Mouse (Mus musculus) neural tube, embryonic 11.5 days (tissue): Measurements from ENCODE around the gene Pck2. TPM values are rescaled to one million over a fixed set of nuclear protein-coding genes. Genes with fewer than 3 reads are reported as not detected.

Source experiments
- ATAC-seq: fragments of 200-750 bp; cut with Nextera tagmentation; 2 replicates; pipeline ENCODE4 v1.8.0; 2017; ENCODE audit warnings: moderate number of reproducible peaks, mild to moderate bottlenecking, moderate TSS enrichment, moderate library complexity; ENCODE audit not compliant: insufficient read depth, low FRiP score, low TSS enrichment
- DNase-seq: peaks from one replicate; pipeline ENCODE4 v3.0.0-alpha.2; 2015; ENCODE audit warnings: low spot score
- H3K27ac ChIP-seq: fragments of 300-500 bp; sonication (generic); 2 replicates; pipeline ENCODE4 v1.5.1; 2014; ENCODE audit warnings: low read depth, mild to moderate bottlenecking, low read length
- H3K27me3 ChIP-seq: fragments of 300-500 bp; sonication (generic); 2 replicates; pipeline ENCODE4 v1.6.1; 2014; ENCODE audit warnings: mild to moderate bottlenecking, low read length, mixed read lengths; ENCODE audit not compliant: control insufficient read depth, insufficient read depth
- H3K36me3 ChIP-seq: fragments of 300-500 bp; sonication (generic); 2 replicates; pipeline ENCODE4 v1.6.1; 2014; ENCODE audit warnings: mild to moderate bottlenecking, low read length, moderate library complexity, mixed read lengths; ENCODE audit not compliant: control insufficient read depth, insufficient read depth
- H3K4me1 ChIP-seq: fragments of 300-500 bp; sonication (generic); 2 replicates; pipeline ENCODE4 v1.6.1; 2014; ENCODE audit warnings: low read length, mixed read lengths; ENCODE audit not compliant: control insufficient read depth, insufficient read depth
- H3K4me2 ChIP-seq: fragments of 300-500 bp; sonication (generic); 2 replicates; pipeline ENCODE4 v1.6.1; 2014; ENCODE audit warnings: low read depth, mild to moderate bottlenecking, moderate library complexity
- H3K4me3 ChIP-seq: fragments of 300-500 bp; sonication (generic); 2 replicates; pipeline ENCODE4 v1.5.1; 2014; ENCODE audit warnings: low read depth, low read length
- H3K9ac ChIP-seq: fragments of 300-500 bp; sonication (generic); 2 replicates; pipeline ENCODE4 v1.6.1; 2014; ENCODE audit warnings: mild to moderate bottlenecking, low read length
- H3K9me3 ChIP-seq: fragments of 300-500 bp; sonication (generic); 2 replicates; pipeline ENCODE4 v1.6.1; 2016; ENCODE audit warnings: low read length; ENCODE audit not compliant: control insufficient read depth
- WGBS: fragments of 180-500 bp; shearing (Covaris S2); extraction: QIAGEN DNeasy Blood & Tissue Kit; methylation state at CpG from one replicate; pipeline ENCODE4 v1.1.7; 2014; 5-methylcytosine and 5-hydroxymethylcytosine counted together
- polyA plus RNA-seq: library from polyadenylated mRNA; unstranded; fragments of >200 nt; fragmentation: Nextera tagmentation; extraction: Ambion mirVana; gene quantifications from 2 replicates; pipeline ENCODE4 v1.2.1, GENCODE M21; 2014

Pck2 gene
- polyA plus RNA-seq, 1 experiment from 2014 or later, result 14.5 TPM

GRCm38 (mm10) chr14:55584303-55584701 is 44.2 kb downstream of the Pck2 start:
- Histone ChIP-seq H3K9ac (no peak overlapping the region), H3K9me3 (no peaks in the 10 kb centered on the region), H3K27ac (no peak overlapping the region), H3K4me3 (peak overlapping the region; percentile 45), H3K4me1 (peaks cover 10% of the 10 kb centered on the region; the same call in 1 of the 2 replicates), H3K36me3 (no peaks in the 10 kb centered on the region), H3K27me3 (no peaks in the 10 kb centered on the region), H3K4me2 (peak overlapping the region; percentile 76)
- ATAC-seq (no peak), DNase-seq (no peak)
- WGBS, result 34% methylated on average over 5 of the region's 5 CpGs

GRCm38 (mm10) chr14:55584702-55585565 is 44.9 kb downstream of the Pck2 start, which contains the start of gene Emc9:
Gene Emc9, minus strand, starts transcription at chr14:55585302.
- H3K9me3 ChIP-seq, result no peaks in the 10 kb centered on the region
- ATAC-seq, result peak; percentile 67; the same call in 1 of the 2 replicates
- WGBS, result 2% methylated on average over 43 of the region's 43 CpGs
- H3K36me3 ChIP-seq, result no peaks in the 10 kb centered on the region
- peaks cover 8% of the 10 kb centered on the region; the same call in 1 of the 2 replicates for H3K4me1 ChIP-seq
- no peaks in the 10 kb centered on the region for H3K27me3 ChIP-seq
- H3K9ac ChIP-seq, result peak within 1 kb of the TSS; percentile 54
- 0 out of 2 replicates have a peak within 1 kb of the TSS, but pooled peaks have one; percentile 17 for H3K27ac ChIP-seq
- peak within 1 kb of the TSS; percentile 45 for H3K4me3 ChIP-seq
- DNase-seq, result peak; percentile 48
- H3K4me2 ChIP-seq, result peak within 1 kb of the TSS; percentile 76

GRCm38 (mm10) chr14:55585566-55585960 is 45.5 kb downstream of the Pck2 start:
- H3K4me2 ChIP-seq, result no peak overlapping the region
- peaks cover 8% of the 10 kb centered on the region; the same call in 1 of the 2 replicates for H3K4me1 ChIP-seq
- WGBS, result 65% methylated on average over 6 of the region's 6 CpGs
- H3K9ac ChIP-seq, result no peak overlapping the region
- H3K9me3 ChIP-seq, result no peaks in the 10 kb centered on the region
- no peak for DNase-seq
- no peaks in the 10 kb centered on the region for H3K27me3 ChIP-seq
- no peaks in the 10 kb centered on the region for H3K36me3 ChIP-seq
- no peak overlapping the region for H3K4me3 ChIP-seq
- H3K27ac ChIP-seq, result no peak overlapping the region
- no peak for ATAC-seq

- H3K9me3 ChIP-seq, result no peaks in the 10 kb centered on the region
- no peak overlapping the region for H3K4me2 ChIP-seq
- H3K4me3 ChIP-seq, result no peak overlapping the region
- DNase-seq (no peak), ATAC-seq (no peak)
- H3K9ac ChIP-seq, result no peak overlapping the region
- H3K27ac ChIP-seq, result no peak overlapping the region
- WGBS, result 81% methylated on average over 2 of the region's 2 CpGs
- no peaks in the 10 kb centered on the region for H3K27me3 ChIP-seq
- H3K36me3 ChIP-seq, result no peaks in the 10 kb centered on the region
- H3K4me1 ChIP-seq, result peaks cover 8% of the 10 kb centered on the region; the same call in 1 of the 2 replicates
These were observed 46.1 kb downstream of the Pck2 start for GRCm38 (mm10) chr14:55586149-55586548.

GRCm38 (mm10) chr14:55589271-55589670 is 49.2 kb downstream of the Pck2 start:
- H3K9me3 ChIP-seq, result no peaks in the 10 kb centered on the region
- WGBS, result 92% methylated on average over 5 of the region's 5 CpGs
- H3K4me1 ChIP-seq, result peaks cover 15% of the 10 kb centered on the region
- H3K4me2 ChIP-seq, result no peak overlapping the region
- no peak overlapping the region for H3K27ac ChIP-seq
- no peak overlapping the region for H3K4me3 ChIP-seq
- no peaks in the 10 kb centered on the region for H3K36me3 ChIP-seq
- ATAC-seq (no peak), DNase-seq (no peak)
- no peak overlapping the region for H3K9ac ChIP-seq
- no peaks in the 10 kb centered on the region for H3K27me3 ChIP-seq

GRCm38 (mm10) chr14:55589771-55590448 is 49.8 kb downstream of the Pck2 start:
- DNase-seq (no peak), ATAC-seq (no peak)
- peak overlapping the region; percentile 85 for H3K4me3 ChIP-seq
- no peak overlapping the region for H3K27ac ChIP-seq
- peak overlapping the region; percentile 98 for H3K4me2 ChIP-seq
- peak overlapping the region; percentile 83 for H3K9ac ChIP-seq
- peaks cover 8% of the 10 kb centered on the region for H3K4me1 ChIP-seq
- H3K9me3 ChIP-seq, result no peaks in the 10 kb centered on the region
- 88% methylated on average over 11 of the region's 11 CpGs for WGBS
- H3K27me3 ChIP-seq, result no peaks in the 10 kb centered on the region
- H3K36me3 ChIP-seq, result 0 out of 2 replicates have a peak, but pooled peaks cover 2% of the 10 kb centered on the region

GRCm38 (mm10) chr14:55590748-55591330 is 50.8 kb downstream of the Pck2 start, which contains the start of gene Psme2:
Gene Psme2, minus strand, starts transcription at chr14:55591113.
- Histone ChIP-seq H3K4me2 (peak within 1 kb of the TSS; percentile 98), H3K27ac (peak within 1 kb of the TSS; percentile 86), H3K9me3 (no peaks in the 10 kb centered on the region), H3K4me3 (peak within 1 kb of the TSS; percentile 85), H3K4me1 (peaks cover 7% of the 10 kb centered on the region), H3K27me3 (no peaks in the 10 kb centered on the region), H3K36me3 (peaks cover 7% of the 10 kb centered on the region), H3K9ac (peak within 1 kb of the TSS; percentile 83)
- DNase-seq (peak; percentile 92), ATAC-seq (peak; percentile 96)
- under 1% methylated on average over 22 of the region's 22 CpGs for WGBS

- WGBS, result under 1% methylated on average over 33 of the region's 33 CpGs
- Histone ChIP-seq H3K4me2 (peak within 1 kb of the TSS; percentile 98), H3K9me3 (no peaks in the 10 kb centered on the region), H3K9ac (peak within 1 kb of the TSS; percentile 83), H3K27me3 (no peaks in the 10 kb centered on the region), H3K27ac (peak within 1 kb of the TSS; percentile 86), H3K4me3 (peak within 1 kb of the TSS; percentile 85), H3K36me3 (peaks cover 8% of the 10 kb centered on the region), H3K4me1 (peaks cover 7% of the 10 kb centered on the region)
- peak; percentile 89 for DNase-seq
- peak; percentile 86 for ATAC-seq
These were observed 51.3 kb downstream of the Pck2 start, which contains the start of gene Rnf31 for GRCm38 (mm10) chr14:55591331-55591891. Gene Rnf31, plus strand, starts transcription at chr14:55591708.
